Mouse (Mus musculus) frontal cortex, postnatal 25 days (tissue): Measurements from ENCODE around the gene Fgfr2.

ENCODE experiments used
- DNase-seq, 2 experiments: peaks; one replicate each; pipeline ENCODE4 v3.0.0; 2022; ENCODE audit warnings: low spot score in 2 of 2

Fgfr2 gene

DNA sequence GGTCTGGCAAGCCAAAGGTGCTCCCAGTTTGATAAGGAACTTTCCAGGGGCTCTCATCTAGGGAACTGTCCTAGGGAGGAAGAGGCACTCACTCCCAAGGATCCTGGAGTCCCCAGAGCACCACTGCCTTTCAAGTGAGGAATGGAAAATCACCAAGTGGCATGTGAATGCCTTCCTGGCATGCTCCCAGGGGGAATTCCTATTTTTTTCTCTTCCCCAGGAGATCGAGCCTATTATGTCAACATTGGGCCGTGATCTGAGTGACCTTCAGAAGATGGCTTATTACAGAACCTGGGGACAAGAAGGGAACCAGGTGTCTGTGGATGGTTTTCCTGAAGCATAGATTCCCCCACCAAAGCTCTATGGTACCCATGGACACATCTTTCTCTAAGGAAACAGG is 371.4 kb downstream of the Fgfr2 start:
- DNase-seq, result no peak

DNA sequence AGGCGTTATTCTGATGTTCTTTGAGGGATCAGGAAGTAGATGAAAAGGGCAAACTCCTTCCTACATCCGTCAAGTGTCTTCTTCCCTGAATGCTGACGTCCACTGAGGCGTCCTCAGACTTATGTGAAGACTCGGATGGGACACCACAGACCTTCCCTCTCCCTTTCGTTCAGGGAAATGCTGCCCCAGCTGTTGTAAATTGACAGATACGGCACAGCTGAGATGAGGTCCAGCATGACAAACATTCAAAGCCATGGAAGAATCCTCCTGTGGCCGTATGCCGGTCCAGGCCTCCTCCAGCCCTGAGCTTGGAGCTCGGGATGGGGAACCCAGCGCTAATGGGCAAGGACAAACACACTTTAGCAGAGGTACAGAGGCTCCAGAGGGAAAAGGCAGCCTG is 373.6 kb downstream of the Fgfr2 start:
- no peak for DNase-seq

- DNase-seq, result no peak
Observed at GRCm38 (mm10) chr7:132748076-132748769, 374.9 kb downstream of the Fgfr2 start.

GRCm38 (mm10) chr7:132747096-132747495 is 376.1 kb downstream of the Fgfr2 start:
- DNase-seq, result no peak

DNA sequence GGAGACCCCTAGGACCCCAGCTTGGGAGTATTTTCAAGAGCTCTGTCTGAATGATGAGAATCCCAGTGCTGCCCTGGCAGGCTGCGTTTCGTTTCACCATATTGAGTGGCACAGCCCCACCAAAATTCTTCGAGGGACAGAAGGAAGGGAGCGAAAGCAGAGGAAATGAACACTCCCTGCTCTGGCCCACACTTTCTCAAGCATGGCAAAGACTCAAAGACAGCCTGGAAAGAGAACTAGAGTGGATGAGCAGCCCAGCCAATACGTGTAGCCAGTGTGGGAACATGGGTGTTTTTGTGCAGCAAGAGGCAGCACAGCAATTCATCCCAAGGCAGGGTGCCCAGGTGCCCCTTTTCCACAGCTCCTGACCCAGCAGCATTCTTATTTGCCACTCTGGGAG is 380.2 kb downstream of the Fgfr2 start:
- no peak for DNase-seq

GRCm38 (mm10) chr7:132739829-132740228 is 383.3 kb downstream of the Fgfr2 start:
- no peak for DNase-seq

DNA sequence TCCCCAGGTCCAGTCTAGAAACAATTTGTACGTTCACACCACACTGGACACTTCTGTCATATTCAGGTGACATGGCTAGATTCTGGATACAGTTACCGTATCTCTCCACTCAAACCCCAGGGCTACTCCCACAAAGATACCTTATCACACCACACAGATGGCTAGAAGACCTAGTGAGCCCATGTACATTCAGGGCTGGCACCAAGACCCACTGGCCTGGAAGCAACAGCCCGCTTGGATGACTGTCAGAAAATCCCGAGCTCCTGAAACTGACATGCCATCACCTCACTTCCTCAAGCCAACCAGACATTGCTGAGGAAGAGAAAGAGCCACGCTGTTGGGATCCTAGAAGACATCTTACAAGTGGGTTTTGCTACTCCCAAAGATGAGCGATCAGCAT is 384.3 kb downstream of the Fgfr2 start:
- no peak for DNase-seq

GRCm38 (mm10) chr7:132736099-132736862 is 386.9 kb downstream of the Fgfr2 start:
- DNase-seq, result no peak

DNA sequence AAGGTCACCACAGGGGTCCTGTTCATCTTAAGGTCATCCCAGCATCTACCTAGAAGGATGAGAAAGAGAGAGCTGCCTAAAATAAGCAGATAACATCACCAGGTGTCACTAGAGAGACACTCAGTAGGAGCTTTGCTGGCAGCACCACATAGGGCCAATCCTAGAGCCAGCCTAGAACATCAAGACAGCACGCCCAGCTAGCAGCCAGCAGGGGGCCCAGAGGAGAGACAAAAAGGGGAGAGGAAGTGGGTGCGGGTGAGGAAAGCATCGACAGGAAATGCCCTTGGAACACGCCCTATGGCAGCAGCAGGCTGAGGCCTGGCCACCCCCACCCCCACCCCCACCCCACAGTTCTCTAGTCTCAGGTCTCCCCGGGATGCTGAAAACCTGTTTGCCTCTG is 388.0 kb downstream of the Fgfr2 start:
- DNase-seq, result no peak

DNA sequence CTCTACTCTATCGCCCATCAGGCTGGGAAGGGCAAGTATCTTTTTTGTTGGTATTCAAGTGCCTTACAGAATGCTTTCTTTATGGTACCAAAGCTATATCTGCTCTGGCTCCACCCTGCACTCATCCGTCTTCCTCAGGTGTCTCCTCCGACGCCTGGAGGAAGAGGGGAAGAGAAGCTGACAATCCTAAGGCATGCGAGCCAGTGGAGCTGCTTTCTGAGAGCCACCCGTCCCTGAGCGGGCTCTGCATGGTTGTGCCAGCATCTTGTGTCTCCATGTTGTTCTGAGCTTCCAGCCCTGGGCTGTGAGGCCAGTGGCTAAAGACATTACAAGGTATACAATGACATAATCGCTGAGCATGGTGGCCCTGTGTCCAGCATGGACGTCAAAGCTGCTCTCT is 388.9 kb downstream of the Fgfr2 start:
- DNase-seq, result no peak

- DNase-seq, result no peak
Observed at GRCm38 (mm10) chr7:132733521-132733920, 389.6 kb downstream of the Fgfr2 start.

DNA sequence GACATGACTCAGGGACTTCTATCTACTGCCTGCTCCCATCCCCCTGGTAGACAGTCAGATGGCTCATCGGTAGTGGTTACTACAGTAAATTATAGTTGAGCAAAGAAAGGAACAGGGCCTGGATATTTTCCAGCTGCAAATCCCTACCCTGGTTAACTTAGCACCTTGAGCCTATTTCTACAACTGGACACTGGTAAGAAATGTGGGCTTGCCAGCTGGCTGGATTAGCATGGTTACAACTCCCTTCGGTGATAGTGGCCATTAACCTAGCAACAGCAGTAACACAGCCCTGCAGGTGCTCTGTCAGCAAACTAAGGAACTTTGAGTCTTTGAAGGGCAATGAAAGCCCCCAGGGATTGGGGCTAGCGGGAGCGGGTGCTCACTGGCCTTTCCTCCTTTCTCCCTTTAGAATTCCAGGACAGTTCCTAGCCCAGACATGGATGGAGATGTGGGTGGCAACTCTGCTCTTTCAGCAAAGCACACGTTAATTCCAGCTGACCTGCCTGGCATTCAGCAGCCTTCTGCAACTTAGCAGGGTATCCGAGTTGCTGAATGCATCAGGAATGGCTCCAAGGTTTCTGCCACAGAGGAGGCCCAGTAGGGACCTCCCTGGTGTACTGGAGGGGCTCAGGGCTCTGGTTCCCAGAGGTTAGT is 390.9 kb downstream of the Fgfr2 start:
- DNase-seq, result no peak

GRCm38 (mm10) chr7:132731558-132731957 is 391.6 kb downstream of the Fgfr2 start:
- DNase-seq, result no peak

- no peak for DNase-seq
Observed at GRCm38 (mm10) chr7:132730510-132730909, 392.6 kb downstream of the Fgfr2 start.

DNA sequence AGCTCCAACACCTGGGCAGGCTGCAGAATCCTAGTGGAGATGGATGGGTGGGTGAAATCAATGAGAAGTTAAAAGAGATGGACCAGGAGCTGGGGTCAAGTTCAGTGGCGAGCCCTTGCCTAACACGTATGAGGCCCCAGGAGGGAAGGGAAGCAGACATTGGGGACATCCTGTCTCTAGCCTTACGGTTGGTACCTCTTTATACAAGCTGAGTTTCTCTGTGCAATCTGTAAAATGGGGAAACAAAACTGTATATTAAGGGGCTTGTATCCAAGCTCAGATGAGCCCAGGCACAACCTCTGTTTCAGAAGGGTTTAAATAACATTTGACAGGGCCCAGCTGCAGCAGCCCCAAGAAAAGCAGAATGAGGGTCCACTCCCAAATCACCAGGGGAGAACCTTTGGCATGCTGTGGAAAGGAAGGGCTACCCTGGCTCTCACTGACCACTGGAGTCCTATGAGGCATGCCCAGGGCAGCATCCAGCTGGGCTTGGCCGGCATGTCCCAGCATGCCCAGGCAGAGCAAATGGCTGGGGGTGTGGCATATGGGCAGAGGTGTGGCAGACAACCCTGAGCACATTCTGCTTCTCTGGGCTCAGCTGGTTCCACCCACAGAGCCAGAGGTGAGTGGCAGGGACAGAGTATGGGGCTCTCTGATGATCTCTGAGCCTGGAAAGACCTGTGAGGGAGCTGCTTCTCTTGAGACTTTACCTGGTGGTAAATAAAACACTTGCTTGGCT is 393.9 kb downstream of the Fgfr2 start:
- no peak for DNase-seq

- no peak for DNase-seq
Observed at GRCm38 (mm10) chr7:132726106-132726861, 396.9 kb downstream of the Fgfr2 start.

GRCm38 (mm10) chr7:132724501-132725062 is 398.6 kb downstream of the Fgfr2 start:
- DNase-seq, result no peak

- no peak for DNase-seq
Observed at GRCm38 (mm10) chr7:132723906-132724305, 399.2 kb downstream of the Fgfr2 start.

DNA sequence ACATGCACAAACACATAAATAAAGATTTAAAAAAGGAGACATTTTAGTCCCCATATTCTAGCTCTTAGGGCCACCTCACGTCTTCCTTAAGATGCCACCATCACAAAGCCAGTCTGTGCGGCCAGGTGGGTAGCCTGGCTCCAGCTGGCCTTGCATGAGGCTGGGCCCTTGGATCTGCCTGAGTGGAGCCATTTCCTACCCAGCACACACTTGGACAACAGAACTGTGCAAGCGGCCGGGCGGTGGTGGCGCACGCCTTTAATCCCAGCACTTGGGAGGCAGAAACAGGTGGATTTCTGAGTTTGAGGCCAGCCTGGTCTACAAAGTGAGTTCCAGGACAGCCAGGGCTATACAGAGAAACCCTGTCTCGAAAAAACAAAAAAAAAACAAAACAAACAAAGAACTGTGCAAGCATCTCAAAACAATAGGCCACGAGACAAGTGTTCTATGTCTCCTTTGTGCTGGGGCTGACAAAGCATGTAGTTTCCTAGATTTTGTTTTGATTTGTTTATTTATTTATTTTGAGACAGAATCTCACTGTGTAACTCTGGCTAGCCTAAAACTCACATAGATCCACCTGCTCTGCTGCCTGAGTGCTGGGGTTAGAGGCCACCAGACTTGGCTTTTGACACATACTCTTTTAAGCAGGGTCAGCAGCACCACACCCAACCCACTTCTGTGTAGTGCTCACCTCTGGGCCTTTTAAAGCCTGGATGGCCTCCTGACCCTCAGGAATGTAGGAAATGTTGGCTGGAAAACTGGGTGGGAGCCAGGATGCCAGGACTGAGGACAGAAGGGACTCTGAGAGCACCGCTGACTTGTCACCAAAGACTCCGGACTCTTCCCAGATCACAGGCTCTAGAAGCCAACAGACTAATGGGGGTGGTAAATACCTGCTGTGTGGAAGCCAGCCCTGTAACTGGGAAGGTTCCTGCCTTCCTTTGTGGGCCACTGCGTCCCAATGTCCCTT is 400.5 kb downstream of the Fgfr2 start:
- DNase-seq, result no peak

- DNase-seq, result no peak
Observed at GRCm38 (mm10) chr7:132720562-132720961, 402.6 kb downstream of the Fgfr2 start.
